In genomic region chr17:37048383-37048782, GRCm38 (mm10) we compare ENCODE assay signal across 13 mouse cellular contexts. TPM values are rescaled to one million over a fixed set of nuclear protein-coding genes. Genes with fewer than 3 reads are reported as not detected.
DNase-seq lines count a peak whose midpoint lies in the region; ATAC-seq and TF ChIP-seq lines count a peak whose summit lies in the region.
"Had no signal": no experiment of that assay in that cellular context is flagged by ENCODE, and none has a peak within 500 bp of the region (broad histone marks: within the 10 kb centered on the region; RNA-seq: fewer than 3 reads in every experiment).

No protein-coding gene starts in this region.

- TF ChIP-seq CTCF in ES-Bruce4 (IDR thresholded peaks at IDR 0.05; ENCODE audit: low read depth, low read length) = no peak
- TF ChIP-seq CTCF in lung, postnatal 0 days (IDR thresholded peaks at IDR 0.05) = no peak

- peak overlapping the region; percentile 4; the same call in 1 of the 2 replicates for H3K27ac ChIP-seq in ES-Bruce4 (ENCODE audit: insufficient read depth, low read length)
- no peak overlapping the region for H3K27ac ChIP-seq in embryonic facial prominence, embryonic 13.5 days
- H3K27ac ChIP-seq in midbrain, embryonic 14.5 days (replicated peaks; ENCODE audit: low read depth, low read length) = no peak overlapping the region
- no peak overlapping the region for H3K27ac ChIP-seq in lung, postnatal 0 days (ENCODE audit: low read length)
- H3K27ac ChIP-seq: gastrocnemius, adult 2 months; heart, embryonic 15.5 days had no signal

- TF ChIP-seq POLR2A in ES-Bruce4 (IDR thresholded peaks at IDR 0.05; ENCODE audit: insufficient read depth, low read length) = no peak

- H3K4me2 ChIP-seq in embryonic facial prominence, embryonic 13.5 days = no peak overlapping the region; the same call in 1 of the 2 replicates
- peak overlapping the region; percentile 86 for H3K4me2 ChIP-seq in midbrain, embryonic 14.5 days (ENCODE audit: low read length)
- no peak overlapping the region for H3K4me2 ChIP-seq in lung, postnatal 0 days (replicated peaks; ENCODE audit: low read depth, low read length)
- H3K4me2 ChIP-seq: heart, embryonic 15.5 days had no signal

- H3K4me3 ChIP-seq in ES-Bruce4 (ENCODE audit: low read depth, low read length) = peak overlapping the region; percentile 56
- peak overlapping the region; percentile 16 for H3K4me3 ChIP-seq in embryonic facial prominence, embryonic 13.5 days
- peak overlapping the region; percentile 92 for H3K4me3 ChIP-seq in midbrain, embryonic 14.5 days (replicated peaks; ENCODE audit: low read depth, low read length)
- H3K4me3 ChIP-seq in lung, postnatal 0 days (ENCODE audit: low read depth, low read length) = no peak overlapping the region
- H3K4me3 ChIP-seq: gastrocnemius, adult 2 months; heart, embryonic 15.5 days had no signal

- WGBS in embryonic facial prominence, embryonic 13.5 days = 56% methylated on average over 7 of the region's 7 CpGs
- WGBS in midbrain, embryonic 14.5 days = 61% methylated on average over 7 of the region's 7 CpGs
- WGBS in lung, postnatal 0 days = 78% methylated on average over 7 of the region's 7 CpGs

- no peaks in the 10 kb centered on the region for H3K27me3 ChIP-seq in ES-Bruce4 (ENCODE audit: control insufficient read depth, insufficient read depth, low read length, poor library complexity, severe bottlenecking)
- peaks cover 5% of the 10 kb centered on the region for H3K27me3 ChIP-seq in embryonic facial prominence, embryonic 13.5 days
- peaks cover 4% of the 10 kb centered on the region; the same call in 1 of the 2 replicates for H3K27me3 ChIP-seq in midbrain, embryonic 14.5 days (ENCODE audit: control insufficient read depth, insufficient read depth, low read length)
- no peaks in the 10 kb centered on the region for H3K27me3 ChIP-seq in lung, postnatal 0 days (replicated peaks; ENCODE audit: insufficient read depth, low read length)

- peaks cover 27% of the 10 kb centered on the region for H3K36me3 ChIP-seq in ES-Bruce4 (ENCODE audit: control insufficient read depth, insufficient read depth, low read length, poor library complexity, severe bottlenecking)
- no peaks in the 10 kb centered on the region for H3K36me3 ChIP-seq in embryonic facial prominence, embryonic 13.5 days
- no peaks in the 10 kb centered on the region; the same call in 1 of the 2 replicates for H3K36me3 ChIP-seq in midbrain, embryonic 14.5 days (ENCODE audit: control insufficient read depth, insufficient read depth, low read length)
- H3K36me3 ChIP-seq in lung, postnatal 0 days (ENCODE audit: insufficient read depth, low read length) = no peaks in the 10 kb centered on the region
- H3K36me3 ChIP-seq: heart, embryonic 15.5 days had no signal

- no peaks in the 10 kb centered on the region for H3K4me1 ChIP-seq in ES-Bruce4 (ENCODE audit: control insufficient read depth, insufficient read depth, low read length)
- H3K4me1 ChIP-seq in embryonic facial prominence, embryonic 13.5 days = peaks cover 47% of the 10 kb centered on the region
- peaks cover 53% of the 10 kb centered on the region for H3K4me1 ChIP-seq in midbrain, embryonic 14.5 days (ENCODE audit: control insufficient read depth, insufficient read depth, low read length)
- H3K4me1 ChIP-seq in lung, postnatal 0 days (ENCODE audit: insufficient read depth, low read depth, low read length) = peaks cover 8% of the 10 kb centered on the region

- no peaks in the 10 kb centered on the region for H3K9me3 ChIP-seq in ES-Bruce4 (replicated peaks; ENCODE audit: control insufficient read depth, insufficient read depth, low read length, poor library complexity, severe bottlenecking)
- H3K9me3 ChIP-seq in embryonic facial prominence, embryonic 13.5 days = no peaks in the 10 kb centered on the region
- H3K9me3 ChIP-seq in midbrain, embryonic 14.5 days (ENCODE audit: control insufficient read depth, low read length) = no peaks in the 10 kb centered on the region
- no peaks in the 10 kb centered on the region for H3K9me3 ChIP-seq in lung, postnatal 0 days (ENCODE audit: low read length)
- H3K9me3 ChIP-seq: heart, embryonic 15.5 days had no signal

- peak overlapping the region; percentile 97 for H3K9ac ChIP-seq in ES-Bruce4 (ENCODE audit: low read depth, poor library complexity, severe bottlenecking)
- H3K9ac ChIP-seq in embryonic facial prominence, embryonic 13.5 days = no peak overlapping the region
- peak overlapping the region; percentile 54 for H3K9ac ChIP-seq in midbrain, embryonic 14.5 days (replicated peaks; ENCODE audit: low read length)
- H3K9ac ChIP-seq in lung, postnatal 0 days (replicated peaks; ENCODE audit: low read depth) = no peak overlapping the region
- H3K9ac ChIP-seq: heart, embryonic 15.5 days had no signal

- ATAC-seq in cerebellum, adult (ENCODE audit: insufficient number of reproducible peaks, low FRiP score, low TSS enrichment) = no peak
- ATAC-seq in embryonic facial prominence, embryonic 13.5 days (ENCODE audit: insufficient number of reproducible peaks, insufficient read depth, low FRiP score, low TSS enrichment, low read depth) = no peak
- ATAC-seq in midbrain, embryonic 14.5 days (ENCODE audit: low FRiP score, low TSS enrichment) = no peak
- ATAC-seq in lung, postnatal 0 days = no peak

- no peak for TF ChIP-seq EP300 in ES-Bruce4 (IDR thresholded peaks at IDR 0.05; ENCODE audit: insufficient read depth, low read depth, low read length)
- no peak for TF ChIP-seq EP300 in lung, postnatal 0 days (IDR thresholded peaks at IDR 0.05)

- DNase-seq in cerebellum, adult 11 months = peak; percentile 39
- DNase-seq in midbrain, embryonic 14.5 days = no peak
- no peak for DNase-seq in spleen, postnatal 36 days (ENCODE audit: low spot score in 2 of 2)
- no peak for DNase-seq in lung, postnatal 0 days (ENCODE audit: low spot score)
- DNase-seq in frontal cortex, postnatal 10 days (ENCODE audit: low spot score in 2 of 2) = no peak
- DNase-seq: adrenal gland, postnatal 36 days; gastrocnemius, adult 2 months; kidney, adult 9 months had no signal

RNA-seq across cellular contexts. Expression of gene Gabbr1, which starts 2.6 kb away (rescaled TPM):
- polyA plus RNA-seq in ES-Bruce4 (2011; ENCODE audit: insufficient read depth, insufficient read length, low read depth, missing spikeins) = 163 and 180 TPM in 2 replicates
- 15.8 and 16.1 TPM in 2 replicates for polyA plus RNA-seq in embryonic facial prominence, embryonic 13.5 days (2015; fragmentation: Nextera tagmentation; extraction: Ambion mirVana)
- polyA plus RNA-seq in midbrain, embryonic 14.5 days (2014; fragmentation: Nextera tagmentation; extraction: Ambion mirVana) = 103 and 123 TPM in 2 replicates
- 5.8 and 6.2 TPM in 2 replicates for polyA plus RNA-seq in lung, postnatal 0 days (2015; fragmentation: Nextera tagmentation; extraction: Ambion mirVana)

RNA-seq across cellular contexts. Expression of gene Mog, which starts 25.2 kb away (rescaled TPM):
- not detected in 2 replicates for polyA plus RNA-seq in ES-Bruce4 (2011; ENCODE audit: insufficient read depth, insufficient read length, low read depth, missing spikeins)
- 0.30 and 0.31 TPM in 2 replicates for polyA plus RNA-seq in embryonic facial prominence, embryonic 13.5 days (2015; fragmentation: Nextera tagmentation; extraction: Ambion mirVana)
- 1.9 and 2.2 TPM in 2 replicates for polyA plus RNA-seq in midbrain, embryonic 14.5 days (2014; fragmentation: Nextera tagmentation; extraction: Ambion mirVana)
- polyA plus RNA-seq in lung, postnatal 0 days (2015; fragmentation: Nextera tagmentation; extraction: Ambion mirVana) = 0.07 TPM in 1 of 2 replicates, not detected in the other
- polyA plus RNA-seq: heart, embryonic 15.5 days; liver, embryonic 16.5 days had no signal

RNA-seq across cellular contexts. Expression of gene Olfr90, which starts 39.9 kb away (rescaled TPM):
- polyA plus RNA-seq in ES-Bruce4 (2011; ENCODE audit: insufficient read depth, insufficient read length, low read depth, missing spikeins) = 0.22 TPM in 1 of 2 replicates, not detected in the other
- 0.10 TPM in 1 of 2 replicates, not detected in the other for polyA plus RNA-seq in embryonic facial prominence, embryonic 13.5 days (2015; fragmentation: Nextera tagmentation; extraction: Ambion mirVana)
- not detected in 2 replicates for polyA plus RNA-seq in midbrain, embryonic 14.5 days (2014; fragmentation: Nextera tagmentation; extraction: Ambion mirVana)
- polyA plus RNA-seq in lung, postnatal 0 days (2015; fragmentation: Nextera tagmentation; extraction: Ambion mirVana) = not detected in 2 replicates
- polyA plus RNA-seq: heart, embryonic 15.5 days; liver, embryonic 16.5 days had no signal

RNA-seq across cellular contexts. Expression of gene Zfp57, which starts 47.4 kb away (rescaled TPM):
- polyA plus RNA-seq in ES-Bruce4 (2011; ENCODE audit: insufficient read depth, insufficient read length, low read depth, missing spikeins) = 223 and 254 TPM in 2 replicates
- polyA plus RNA-seq in embryonic facial prominence, embryonic 13.5 days (2015; fragmentation: Nextera tagmentation; extraction: Ambion mirVana) = 112 and 113 TPM in 2 replicates
- 283 and 301 TPM in 2 replicates for polyA plus RNA-seq in midbrain, embryonic 14.5 days (2014; fragmentation: Nextera tagmentation; extraction: Ambion mirVana)
- polyA plus RNA-seq in lung, postnatal 0 days (2015; fragmentation: Nextera tagmentation; extraction: Ambion mirVana) = 35.6 and 44.3 TPM in 2 replicates

RNA-seq across cellular contexts. Expression of gene Olfr91, which starts 49.7 kb away (rescaled TPM):
- polyA plus RNA-seq in ES-Bruce4 (2011; ENCODE audit: insufficient read depth, insufficient read length, low read depth, missing spikeins) = not detected in 2 replicates
- polyA plus RNA-seq in embryonic facial prominence, embryonic 13.5 days (2015; fragmentation: Nextera tagmentation; extraction: Ambion mirVana) = not detected in 2 replicates
- polyA plus RNA-seq in midbrain, embryonic 14.5 days (2014; fragmentation: Nextera tagmentation; extraction: Ambion mirVana) = not detected in 2 replicates
- polyA plus RNA-seq in lung, postnatal 0 days (2015; fragmentation: Nextera tagmentation; extraction: Ambion mirVana) = not detected in 2 replicates
- polyA plus RNA-seq: heart, embryonic 15.5 days; liver, embryonic 16.5 days had no signal

Comparison
In these comparisons a context has a peak if more than half of its experiments do, and no peak if none do; other contexts are left out.
1. H3K9ac ChIP-seq: peak in ES-Bruce4 (single experiment) and midbrain, embryonic 14.5 days (single experiment); none in embryonic facial prominence, embryonic 13.5 days (single experiment) and lung, postnatal 0 days (single experiment).